Mouse (Mus musculus) erythroblast, embryonic 14.5 days (primary cell): Measurements from ENCODE around the gene Ube3b.

Experiments used
- GATA1 ChIP-seq: IDR thresholded peaks from 2 replicates; pipeline ENCODE4 v1.6.1; 2012; ENCODE audit warnings: low read length, inconsistent platforms, mixed read lengths
- TAL1 ChIP-seq: IDR thresholded peaks from 3 replicates; pipeline ENCODE4 v1.6.1; 2012; ENCODE audit warnings: low read length, inconsistent platforms, mixed read lengths

GRCm38 (mm10) chr5:114360968-114361367 is 19.4 kb upstream of the Ube3b start:
- TF ChIP-seq TAL1 (no peak), GATA1 (no peak)
